Mouse (Mus musculus): ENCODE results near the gene Arhgef15. TPM values are rescaled to one million over a fixed set of nuclear protein-coding genes. Genes with fewer than 3 reads are reported as not detected.
A peak's percentile ranks its signal among the peaks of the same experiment; 100 is the strongest.
"Not testable (repeated sequence)": the region's sequence is repeated elsewhere in the genome, so short reads cannot be mapped to it uniquely, and the experiment has no call there.

Arhgef15 gene
- polyA plus RNA-seq, 1 experiment, result not detected

DNA sequence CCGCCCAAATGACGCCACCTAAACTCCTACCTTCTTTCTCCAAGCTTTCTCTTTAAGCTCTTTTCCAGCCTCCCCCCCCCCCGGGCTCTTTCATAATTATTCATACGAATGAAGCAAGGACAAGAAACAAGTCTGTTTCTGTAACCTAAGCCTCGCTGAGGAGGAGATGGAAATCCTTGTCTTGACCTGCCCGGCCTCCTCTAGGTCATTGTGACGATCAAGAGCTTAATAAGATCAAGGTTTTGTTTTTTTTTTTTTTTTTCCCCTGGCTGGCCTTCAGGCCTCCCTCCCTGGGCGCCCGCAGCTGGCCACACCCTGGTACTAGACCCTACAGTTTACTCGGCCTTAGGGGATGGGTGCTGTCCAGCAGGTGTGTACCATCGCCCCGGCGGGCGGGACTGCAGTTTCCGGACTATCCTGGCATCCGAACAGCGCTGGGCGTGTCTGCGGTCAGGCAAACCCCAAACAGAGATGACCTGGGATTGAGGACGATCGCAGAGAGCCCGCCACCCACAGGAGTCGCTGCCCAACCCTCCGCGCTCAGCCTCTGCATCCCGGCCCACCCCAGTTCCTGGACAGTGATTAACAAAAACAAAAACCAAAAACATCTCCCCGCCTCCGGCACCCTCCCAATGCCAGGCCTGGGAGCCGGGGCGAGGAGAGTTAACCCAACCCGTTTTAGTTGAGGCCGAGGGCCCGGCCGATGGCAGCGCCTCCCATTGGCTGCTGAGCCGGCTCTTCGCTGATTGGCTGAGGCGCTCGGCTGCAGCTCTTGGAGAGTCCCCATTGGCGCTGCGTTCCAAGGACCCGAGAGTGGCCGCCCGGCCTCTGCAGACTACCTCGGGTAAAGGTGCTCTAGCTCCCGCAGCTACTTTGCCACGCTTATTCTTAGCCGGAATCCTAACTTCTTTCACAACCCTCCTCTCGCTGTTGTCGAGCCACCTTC lies 10.3 kb upstream of the Arhgef15 start, which contains the start of gene Slc25a35:
TSS of gene Slc25a35 (plus strand) at position 795 of the 946 bp plus-strand sequence.
- TF ChIP-seq POLR2A (IDR thresholded peaks at IDR 0.05; ENCODE audit: borderline replicate concordance, low read depth, low read length), result no peak
- TF ChIP-seq CTCF (IDR thresholded peaks at IDR 0.05; ENCODE audit: low read depth, low read length), result 0 out of 2 replicates have a peak, but pooled peaks have one; percentile 5
- peak within 1 kb of the TSS; percentile 75 for H3K4me3 ChIP-seq (ENCODE audit: insufficient read depth, low read length)
- H3K4me1 ChIP-seq (ENCODE audit: control insufficient read depth, insufficient read depth, low read length), result peaks cover 22% of the 10 kb centered on the region
- H3K27ac ChIP-seq (ENCODE audit: insufficient read depth, low read depth, low read length), result no peak within 1 kb of the TSS

DNA sequence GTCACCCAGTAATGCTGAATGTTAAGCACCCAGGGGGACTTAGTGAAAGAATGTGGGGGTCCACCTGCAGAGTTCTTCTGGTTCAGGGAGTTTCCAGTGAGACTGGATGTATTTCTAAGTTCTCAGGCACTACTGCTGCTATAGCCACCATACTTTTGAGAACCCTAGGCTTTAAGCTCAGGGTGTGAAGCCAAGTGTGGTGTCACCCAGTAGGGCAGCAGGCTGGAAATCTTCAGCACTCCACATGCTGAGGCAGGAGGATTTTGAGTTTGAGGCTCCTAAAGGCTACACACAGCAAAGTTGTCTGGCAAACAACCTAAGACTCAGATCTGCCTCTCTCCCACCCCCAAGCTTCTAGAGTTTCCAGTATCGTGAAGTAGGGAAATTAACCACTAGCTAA lies 9.3 kb upstream of the Arhgef15 start:
- H3K4me1 ChIP-seq (ENCODE audit: control insufficient read depth, insufficient read depth, low read length), result peaks cover 22% of the 10 kb centered on the region
- H3K4me3 ChIP-seq (ENCODE audit: insufficient read depth, low read length), result no peak overlapping the region
- no peak overlapping the region for H3K27ac ChIP-seq (ENCODE audit: insufficient read depth, low read depth, low read length)
- no peak for TF ChIP-seq CTCF (IDR thresholded peaks at IDR 0.05; ENCODE audit: low read depth, low read length)
- TF ChIP-seq POLR2A (IDR thresholded peaks at IDR 0.05; ENCODE audit: borderline replicate concordance, low read depth, low read length), result no peak

DNA sequence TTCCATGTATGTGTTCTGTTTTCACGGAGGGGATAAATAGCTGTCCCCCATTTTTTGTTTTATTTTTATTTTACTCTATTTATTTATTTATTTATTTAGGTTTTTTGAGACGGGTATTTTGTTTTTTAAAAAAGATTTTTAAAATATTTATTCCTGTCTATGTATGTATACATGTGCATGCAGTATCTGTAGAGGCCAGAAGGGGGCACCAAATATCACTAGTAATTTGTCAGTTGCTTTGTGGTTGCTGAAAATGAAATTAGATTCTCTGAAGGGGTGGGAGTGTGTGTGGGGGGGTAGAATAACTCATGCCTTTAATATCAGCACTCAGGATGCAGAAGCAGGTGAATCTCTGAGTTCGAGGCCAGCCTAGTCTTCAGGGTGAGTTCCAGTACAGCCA lies 8.6 kb upstream of the Arhgef15 start:
- no peak overlapping the region for H3K4me3 ChIP-seq (ENCODE audit: insufficient read depth, low read length)
- no peak overlapping the region for H3K27ac ChIP-seq (ENCODE audit: insufficient read depth, low read depth, low read length)
- 0 out of 2 replicates have a peak, but pooled peaks have one; percentile 19 for TF ChIP-seq CTCF (IDR thresholded peaks at IDR 0.05; ENCODE audit: low read depth, low read length)
- no peak for TF ChIP-seq POLR2A (IDR thresholded peaks at IDR 0.05; ENCODE audit: borderline replicate concordance, low read depth, low read length)
- peaks cover 18% of the 10 kb centered on the region for H3K4me1 ChIP-seq (ENCODE audit: control insufficient read depth, insufficient read depth, low read length)

DNA sequence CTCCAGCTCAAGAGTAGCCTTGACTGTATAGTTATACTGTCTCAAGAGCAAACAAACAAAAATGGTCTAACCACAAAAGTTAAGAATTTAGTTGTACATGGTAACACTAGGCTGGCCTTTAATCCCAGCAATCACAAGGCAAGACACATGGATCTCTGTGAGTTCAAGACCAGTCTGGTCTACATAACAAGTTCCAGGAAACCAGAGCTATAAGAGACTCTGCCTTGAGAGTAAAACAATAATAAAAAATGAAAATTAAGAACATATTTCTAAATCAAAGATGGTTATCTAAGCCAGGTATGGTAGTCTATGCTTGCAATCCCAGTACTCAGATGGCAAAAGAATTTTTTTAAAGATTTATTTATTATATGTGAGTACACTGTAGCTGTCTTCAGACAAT lies 7.8 kb upstream of the Arhgef15 start:
- H3K27ac ChIP-seq (ENCODE audit: insufficient read depth, low read depth, low read length), result no peak overlapping the region
- H3K4me3 ChIP-seq (ENCODE audit: insufficient read depth, low read length), result no peak overlapping the region
- no peak for TF ChIP-seq POLR2A (IDR thresholded peaks at IDR 0.05; ENCODE audit: borderline replicate concordance, low read depth, low read length)
- no peak for TF ChIP-seq CTCF (IDR thresholded peaks at IDR 0.05; ENCODE audit: low read depth, low read length)
- peaks cover 11% of the 10 kb centered on the region for H3K4me1 ChIP-seq (ENCODE audit: control insufficient read depth, insufficient read depth, low read length)

DNA sequence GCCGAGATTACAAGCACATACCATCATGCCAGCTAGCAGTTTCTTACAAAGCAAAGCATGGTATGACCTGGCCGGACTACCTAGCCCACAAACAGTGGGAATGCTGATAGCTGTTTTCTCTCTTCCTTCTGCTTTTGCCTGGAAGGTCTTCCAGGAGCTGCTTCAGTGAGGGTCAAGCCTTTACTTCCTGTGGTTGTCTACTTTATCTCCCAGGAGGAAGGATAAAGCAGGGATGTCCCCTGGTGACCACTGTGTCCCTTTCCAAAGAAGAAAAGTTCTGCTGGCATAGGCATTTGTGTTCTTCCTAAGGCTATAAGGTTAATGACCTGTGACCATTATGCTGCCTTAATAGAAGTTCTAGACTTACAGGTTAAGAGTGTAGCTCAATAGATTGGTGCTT lies 6.1 kb upstream of the Arhgef15 start:
- H3K4me1 ChIP-seq (ENCODE audit: control insufficient read depth, insufficient read depth, low read length), result peaks cover 7% of the 10 kb centered on the region
- H3K27ac ChIP-seq (ENCODE audit: insufficient read depth, low read depth, low read length), result no peak overlapping the region
- TF ChIP-seq CTCF (IDR thresholded peaks at IDR 0.05; ENCODE audit: low read depth, low read length) (no peak), POLR2A (IDR thresholded peaks at IDR 0.05; ENCODE audit: borderline replicate concordance, low read depth, low read length) (no peak)
- no peak overlapping the region for H3K4me3 ChIP-seq (ENCODE audit: insufficient read depth, low read length)

DNA sequence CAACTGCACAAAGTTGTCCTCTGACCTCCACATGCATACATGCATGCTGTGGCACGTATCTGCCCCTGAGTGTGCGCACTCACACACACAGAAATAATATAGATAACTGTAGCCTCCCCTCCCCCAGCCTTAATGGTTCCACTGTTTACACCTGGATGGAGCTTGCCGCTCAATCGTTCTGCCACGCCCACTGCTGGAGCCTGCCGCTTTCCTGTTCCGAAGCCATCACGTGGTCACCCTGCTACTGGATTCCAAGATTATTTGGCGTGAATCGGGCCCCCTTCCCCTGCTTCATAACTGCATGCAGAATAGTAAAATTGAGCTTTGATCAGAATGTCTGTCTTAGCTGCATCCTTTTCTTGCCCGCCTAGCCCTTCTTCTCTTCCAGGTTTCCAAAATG lies 4.9 kb upstream of the Arhgef15 start:
- not testable (repeated sequence) for H3K27ac ChIP-seq (ENCODE audit: insufficient read depth, low read depth, low read length); H3K4me1 ChIP-seq (ENCODE audit: control insufficient read depth, insufficient read depth, low read length); H3K4me3 ChIP-seq (ENCODE audit: insufficient read depth, low read length)

DNA sequence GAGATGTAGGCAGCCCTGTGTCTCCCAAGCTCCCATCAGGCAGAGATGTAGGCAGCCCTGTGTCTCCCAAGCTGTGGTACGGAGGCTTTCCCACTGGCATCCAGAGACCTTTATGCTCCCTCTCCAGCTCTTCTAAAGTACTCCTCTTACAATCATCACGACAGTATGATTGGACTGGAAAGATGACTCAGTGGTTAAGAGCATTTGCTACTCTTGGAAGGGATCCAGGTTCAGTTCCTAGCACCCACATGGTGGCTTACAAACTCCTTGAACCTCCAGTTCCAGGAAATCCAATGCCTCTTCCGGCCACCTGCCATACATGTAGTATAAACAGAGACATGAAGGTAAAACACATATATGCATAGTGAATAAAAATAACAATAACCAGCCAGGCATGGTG lies 4.3 kb upstream of the Arhgef15 start:
- no peak overlapping the region for H3K4me3 ChIP-seq (ENCODE audit: insufficient read depth, low read length)
- TF ChIP-seq CTCF (IDR thresholded peaks at IDR 0.05; ENCODE audit: low read depth, low read length) (no peak), POLR2A (IDR thresholded peaks at IDR 0.05; ENCODE audit: borderline replicate concordance, low read depth, low read length) (no peak)
- H3K27ac ChIP-seq (ENCODE audit: insufficient read depth, low read depth, low read length), result no peak overlapping the region
- H3K4me1 ChIP-seq (ENCODE audit: control insufficient read depth, insufficient read depth, low read length), result no peaks in the 10 kb centered on the region

DNA sequence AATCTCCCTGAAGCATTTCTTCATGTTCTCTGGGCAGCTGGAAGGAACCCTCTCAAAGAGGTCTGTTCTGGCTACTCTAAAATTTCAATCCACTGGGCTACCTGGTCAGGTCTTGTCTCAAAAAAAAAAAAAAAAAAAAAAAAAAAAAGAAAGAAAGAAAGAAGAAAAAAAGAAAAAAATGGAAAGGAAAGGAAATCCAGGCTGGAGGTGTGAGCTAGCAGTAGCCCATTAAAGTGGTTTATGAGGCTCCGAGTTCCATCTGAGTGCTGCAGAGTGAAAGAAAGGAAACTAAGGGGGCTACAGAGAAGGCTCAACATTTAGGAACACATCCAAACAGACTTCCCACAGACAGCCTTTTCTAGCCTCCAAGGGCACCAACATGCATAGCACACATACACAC lies 691 bp upstream of the Arhgef15 start:
- Histone ChIP-seq H3K27ac (ENCODE audit: insufficient read depth, low read depth, low read length) (no peak overlapping the region), H3K4me3 (ENCODE audit: insufficient read depth, low read length) (no peak overlapping the region), H3K4me1 (ENCODE audit: control insufficient read depth, insufficient read depth, low read length) (peaks cover 4% of the 10 kb centered on the region)
- TF ChIP-seq CTCF (IDR thresholded peaks at IDR 0.05; ENCODE audit: low read depth, low read length), result no peak
- TF ChIP-seq POLR2A (IDR thresholded peaks at IDR 0.05; ENCODE audit: borderline replicate concordance, low read depth, low read length), result no peak

DNA sequence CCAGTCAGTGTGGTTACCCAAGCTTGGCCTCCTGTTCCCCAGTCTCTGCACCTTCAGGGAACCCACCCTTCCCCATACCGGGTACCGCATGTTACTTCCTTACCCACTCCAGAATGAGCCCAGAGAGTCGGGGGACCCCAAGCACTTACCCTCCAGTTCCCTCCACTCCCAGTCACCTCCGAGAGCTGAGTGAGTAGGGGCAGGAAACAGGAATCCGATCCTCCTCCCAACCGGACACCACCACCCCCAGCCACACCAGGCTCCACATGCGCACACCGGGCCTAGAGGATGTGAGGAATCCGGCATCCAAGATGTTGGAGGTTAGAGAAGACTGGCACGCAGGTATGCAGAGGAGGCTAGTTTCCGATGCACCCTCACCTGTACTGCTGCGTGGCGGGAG lies 583 bp downstream of the Arhgef15 start:
- Histone ChIP-seq H3K4me3 (ENCODE audit: insufficient read depth, low read length) (no peak overlapping the region), H3K27ac (ENCODE audit: insufficient read depth, low read depth, low read length) (no peak overlapping the region), H3K4me1 (ENCODE audit: control insufficient read depth, insufficient read depth, low read length) (peaks cover 4% of the 10 kb centered on the region)
- TF ChIP-seq POLR2A (IDR thresholded peaks at IDR 0.05; ENCODE audit: borderline replicate concordance, low read depth, low read length), result no peak
- no peak for TF ChIP-seq CTCF (IDR thresholded peaks at IDR 0.05; ENCODE audit: low read depth, low read length)

DNA sequence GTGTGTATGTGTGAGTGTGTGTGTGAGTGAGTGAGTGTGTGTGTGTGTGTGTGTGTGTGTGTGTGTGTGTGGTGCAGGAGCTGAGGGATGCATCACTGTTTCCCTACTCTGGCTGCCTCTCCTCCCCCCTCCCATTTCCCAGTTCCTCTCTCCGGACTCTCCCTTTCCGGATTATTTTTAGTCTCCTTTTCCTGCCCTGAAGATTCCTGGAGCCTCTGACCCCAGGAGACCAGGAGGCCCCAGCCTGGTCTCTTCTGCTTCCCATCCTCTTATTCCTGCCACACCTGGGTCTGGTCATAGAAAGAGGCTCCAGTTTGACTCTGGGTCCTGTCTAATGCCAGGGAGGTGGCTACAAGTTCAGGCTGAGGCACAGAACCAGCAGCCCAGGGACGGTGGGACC lies 1.2 kb downstream of the Arhgef15 start:
- Histone ChIP-seq H3K4me1 (ENCODE audit: control insufficient read depth, insufficient read depth, low read length) (peaks cover 4% of the 10 kb centered on the region), H3K4me3 (ENCODE audit: insufficient read depth, low read length) (no peak overlapping the region), H3K27ac (ENCODE audit: insufficient read depth, low read depth, low read length) (no peak overlapping the region)
- TF ChIP-seq POLR2A (IDR thresholded peaks at IDR 0.05; ENCODE audit: borderline replicate concordance, low read depth, low read length) (no peak), CTCF (IDR thresholded peaks at IDR 0.05; ENCODE audit: low read depth, low read length) (no peak)
